10 mouse cellular contexts compared by ENCODE assay signal in the genomic region with DNA sequence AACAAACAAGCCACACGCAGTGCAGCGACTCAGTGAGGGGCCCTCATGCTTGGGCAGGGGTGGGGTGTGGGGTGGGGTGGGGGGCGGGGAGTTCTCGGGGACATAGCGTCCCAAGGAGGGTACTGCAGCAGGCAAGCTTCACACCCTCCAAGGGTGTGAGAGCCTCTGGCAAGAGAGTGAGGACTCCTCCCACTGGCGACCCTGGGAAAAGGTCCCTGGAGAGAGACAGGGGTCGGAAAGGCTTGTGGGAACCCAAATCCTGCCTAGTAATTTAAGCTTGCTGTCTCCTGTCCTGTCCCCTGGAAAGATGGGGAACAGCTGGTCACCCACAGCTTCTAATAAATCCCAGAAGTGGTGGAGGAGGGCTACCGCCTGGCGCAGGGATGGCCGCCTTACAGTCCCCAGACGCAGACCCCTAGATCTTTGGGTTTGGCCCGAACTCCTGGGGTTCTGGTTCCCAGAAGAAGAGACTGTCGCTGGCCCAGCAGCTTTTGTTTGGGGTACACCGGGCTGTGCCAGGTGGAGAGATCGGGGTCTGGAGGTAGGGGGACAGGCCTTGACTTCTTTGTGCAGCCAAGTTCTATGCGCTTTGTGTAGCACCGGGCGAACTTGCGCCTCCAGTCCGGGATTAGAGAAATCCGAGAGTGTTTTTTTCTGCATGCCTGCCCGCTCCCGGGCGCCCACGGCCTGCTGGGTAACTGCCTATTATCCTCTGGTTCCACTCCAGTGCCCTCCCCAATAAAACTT. TPM values are rescaled to one million over a fixed set of nuclear protein-coding genes. Genes with fewer than 3 reads are reported as not detected.
DNase-seq lines count a peak whose midpoint lies in the region; ATAC-seq and TF ChIP-seq lines count a peak whose summit lies in the region.
"Had no signal": no experiment of that assay in that cellular context is flagged by ENCODE, and none has a peak within 500 bp of the region (broad histone marks: within the 10 kb centered on the region; RNA-seq: fewer than 3 reads in every experiment).

No protein-coding gene starts in this region.

- H3K4me2 ChIP-seq in heart, embryonic 13.5 days = peak overlapping the region; percentile 54
- peak overlapping the region; percentile 45 for H3K4me2 ChIP-seq in hindbrain, embryonic 16.5 days (ENCODE audit: low read length)
- H3K4me2 ChIP-seq in limb, embryonic 14.5 days (replicated peaks; ENCODE audit: low read depth, low read length, severe bottlenecking) = peak overlapping the region; percentile 45

- TF ChIP-seq POLR2A in limb, embryonic 14.5 days (IDR thresholded peaks at IDR 0.05; ENCODE audit: borderline replicate concordance, extremely low read depth, insufficient read depth, insufficient read length) = no peak
- TF ChIP-seq POLR2A in small intestine, adult 2 months (IDR thresholded peaks at IDR 0.05; ENCODE audit: low read depth, low read length) = no peak

- H3K27me3 ChIP-seq in heart, embryonic 13.5 days (replicated peaks) = peaks cover 99% of the 10 kb centered on the region
- peaks cover 9% of the 10 kb centered on the region; the same call in 1 of the 2 replicates for H3K27me3 ChIP-seq in hindbrain, embryonic 16.5 days (replicated peaks; ENCODE audit: control insufficient read depth, insufficient read depth, low read length)
- H3K27me3 ChIP-seq in limb, embryonic 14.5 days (ENCODE audit: control insufficient read depth, insufficient read depth, low read length) = peaks cover 43% of the 10 kb centered on the region
- H3K27me3 ChIP-seq in small intestine, adult 2 months (ENCODE audit: control insufficient read depth, insufficient read depth, low read length) = peaks cover 16% of the 10 kb centered on the region; the same call in 1 of the 2 replicates

- H3K4me1 ChIP-seq in heart, embryonic 13.5 days = peaks cover 11% of the 10 kb centered on the region
- H3K4me1 ChIP-seq in hindbrain, embryonic 16.5 days (ENCODE audit: control insufficient read depth, insufficient read depth, low read depth, low read length) = peaks cover 15% of the 10 kb centered on the region
- peaks cover 10% of the 10 kb centered on the region for H3K4me1 ChIP-seq in limb, embryonic 14.5 days (ENCODE audit: control insufficient read depth, insufficient read depth, low read length)
- H3K4me1 ChIP-seq in small intestine, adult 2 months (ENCODE audit: control insufficient read depth, insufficient read depth, insufficient read length, low read length) = peaks cover 2% of the 10 kb centered on the region; the same call in 1 of the 2 replicates

- TF ChIP-seq CTCF in small intestine, adult 2 months (IDR thresholded peaks at IDR 0.05; ENCODE audit: extremely low read depth, insufficient read length, insufficient replicate concordance, low read depth, low read length) = no peak

- H3K27ac ChIP-seq in heart, embryonic 13.5 days (replicated peaks) = no peak overlapping the region
- H3K27ac ChIP-seq in hindbrain, embryonic 16.5 days (ENCODE audit: low read depth, low read length) = peak overlapping the region; percentile 63
- no peak overlapping the region for H3K27ac ChIP-seq in limb, embryonic 14.5 days (replicated peaks; ENCODE audit: low read depth, low read length)
- no peak overlapping the region for H3K27ac ChIP-seq in small intestine, adult 2 months (ENCODE audit: insufficient read depth, low read depth, low read length)

- WGBS in heart, embryonic 13.5 days = 2% methylated on average over 25 of the region's 25 CpGs
- 2% methylated on average over 24 of the region's 25 CpGs for WGBS in hindbrain, embryonic 16.5 days
- WGBS in limb, embryonic 14.5 days = 3% methylated on average over 24 of the region's 25 CpGs
- WGBS in small intestine, adult 2 months = 3% methylated on average over 25 of the region's 25 CpGs

- 0 out of 2 replicates have a peak overlapping the region, but pooled peaks have one; percentile 34 for H3K9ac ChIP-seq in heart, embryonic 13.5 days
- peak overlapping the region; percentile 45; the same call in 1 of the 2 replicates for H3K9ac ChIP-seq in hindbrain, embryonic 16.5 days (ENCODE audit: low read depth, low read length)
- peak overlapping the region; percentile 34; the same call in 1 of the 2 replicates for H3K9ac ChIP-seq in limb, embryonic 14.5 days (ENCODE audit: low read depth, low read length, severe bottlenecking)

- H3K9me3 ChIP-seq in heart, embryonic 13.5 days = peaks cover 5% of the 10 kb centered on the region
- no peaks in the 10 kb centered on the region for H3K9me3 ChIP-seq in hindbrain, embryonic 16.5 days (ENCODE audit: control insufficient read depth, low read length)
- H3K9me3 ChIP-seq in limb, embryonic 14.5 days (ENCODE audit: control insufficient read depth, low read length) = no peaks in the 10 kb centered on the region

- no peak for ATAC-seq in heart, embryonic 13.5 days (ENCODE audit: extremely low read depth, insufficient number of reproducible peaks, low FRiP score, low TSS enrichment)
- ATAC-seq in hindbrain, embryonic 16.5 days = peak; percentile 57
- peak; percentile 71 for ATAC-seq in limb, embryonic 14.5 days (ENCODE audit: low FRiP score, low read depth)
- no peak for ATAC-seq in frontal cortex, adult (ENCODE audit: low TSS enrichment)

- H3K4me3 ChIP-seq in heart, embryonic 13.5 days = peak overlapping the region; percentile 29
- H3K4me3 ChIP-seq in hindbrain, embryonic 16.5 days (ENCODE audit: low read length) = peak overlapping the region; percentile 4; the same call in 1 of the 2 replicates
- H3K4me3 ChIP-seq in limb, embryonic 14.5 days (replicated peaks; ENCODE audit: low read length) = peak overlapping the region; percentile 24
- peak overlapping the region; percentile 37 for H3K4me3 ChIP-seq in small intestine, adult 2 months (ENCODE audit: low read depth, low read length)

- no peak for DNase-seq in heart, adult 8-10 months (ENCODE audit: low spot score)
- no peak for DNase-seq in limb, embryonic 14.5 days (ENCODE audit: low spot score)
- DNase-seq in adrenal gland, adult 18-20 months (ENCODE audit: low spot score in 2 of 2) = no peak
- DNase-seq in cerebellum, adult 8-10 months = no peak

- H3K36me3 ChIP-seq in heart, embryonic 13.5 days = no peaks in the 10 kb centered on the region
- H3K36me3 ChIP-seq in hindbrain, embryonic 16.5 days (ENCODE audit: control insufficient read depth, insufficient read depth, low read length) = no peaks in the 10 kb centered on the region
- H3K36me3 ChIP-seq in limb, embryonic 14.5 days (ENCODE audit: control insufficient read depth, insufficient read depth, low read length) = no peaks in the 10 kb centered on the region
- H3K36me3 ChIP-seq in small intestine, adult 2 months (ENCODE audit: control insufficient read depth, insufficient read depth, low read length) = no peaks in the 10 kb centered on the region

RNA-seq across cellular contexts. Expression of gene Uncx, which starts 56.1 kb away (rescaled TPM):
- not detected in 2 replicates for polyA plus RNA-seq in heart, embryonic 13.5 days (2015; fragmentation: Nextera tagmentation; extraction: Ambion mirVana)
- not detected for total RNA-seq in heart, adult 8-10 months (2022)
- 24.9 and 26.7 TPM in 2 replicates for polyA plus RNA-seq in hindbrain, embryonic 16.5 days (2015; fragmentation: Nextera tagmentation; extraction: Ambion mirVana)
- polyA plus RNA-seq in limb, embryonic 14.5 days (2012; rRNA removed) = 0.20 TPM in 2 replicates
- polyA plus RNA-seq in limb, embryonic 14.5 days (2014; fragmentation: Nextera tagmentation; extraction: Ambion mirVana) = 0.07 and 0.12 TPM in 2 replicates
- not detected in 2 replicates for polyA plus RNA-seq in small intestine, adult 2 months (2012; rRNA removed)
- total RNA-seq in adrenal gland, adult 18-20 months (2021) = not detected
- polyA plus RNA-seq: C2C12; spleen, adult 2 months had no signal

Comparison
In these comparisons a context has a peak if more than half of its experiments do, and no peak if none do; other contexts are left out.
1. ATAC-seq: peak in hindbrain, embryonic 16.5 days (single experiment) and limb, embryonic 14.5 days (single experiment); none in heart, embryonic 13.5 days (single experiment) and frontal cortex, adult (single experiment).
2. RNA of gene Uncx, which starts 56.1 kb away (polyA plus RNA-seq): 24.9 to 26.7 TPM in hindbrain, embryonic 16.5 days; 0.07 to 0.20 TPM in limb, embryonic 14.5 days, not detected in heart, embryonic 13.5 days and not detected in small intestine, adult 2 months; every median in the first group is over 10 times any median in the second.
3. Peak in every context shown above with its lines, with median percentiles within 50 percentile points of each other: H3K4me2 ChIP-seq, H3K4me3 ChIP-seq and H3K9ac ChIP-seq.